Mouse (Mus musculus) erythroblast, embryonic 14.5 days (primary cell): ENCODE measurements around the gene Hspb8. TPM values are rescaled to one million over a fixed set of nuclear protein-coding genes. Genes with fewer than 3 reads are reported as not detected.

Experiments
- H3K27me3 ChIP-seq: 2 replicates; pipeline ENCODE4 v1.6.1; 2012; ENCODE audit warnings: inconsistent platforms; ENCODE audit not compliant: control insufficient read depth
- H3K36me3 ChIP-seq: 2 replicates; pipeline ENCODE4 v1.6.1; 2012; ENCODE audit warnings: mild to moderate bottlenecking, inconsistent platforms; ENCODE audit not compliant: control insufficient read depth
- H3K4me1 ChIP-seq: 2 replicates; pipeline ENCODE4 v1.6.1; 2012; ENCODE audit warnings: inconsistent platforms; ENCODE audit not compliant: control insufficient read depth
- H3K4me3 ChIP-seq: replicated peaks from 2 replicates; pipeline ENCODE3; 2012; ENCODE audit warnings: moderate library complexity, mild to moderate bottlenecking, inconsistent platforms
- H3K9me3 ChIP-seq: 2 replicates; pipeline ENCODE4 v1.6.1; 2012; ENCODE audit warnings: low read length, inconsistent platforms, mixed read lengths; ENCODE audit not compliant: control insufficient read depth
- GATA1 ChIP-seq: IDR thresholded peaks from 2 replicates; pipeline ENCODE4 v1.6.1; 2012; ENCODE audit warnings: low read length, inconsistent platforms, mixed read lengths
- TAL1 ChIP-seq: IDR thresholded peaks from 3 replicates; pipeline ENCODE4 v1.6.1; 2012; ENCODE audit warnings: low read length, inconsistent platforms, mixed read lengths
- polyA plus RNA-seq: library from polyadenylated mRNA; stranded (reverse); fragments of >175 nt; gene quantifications from 2 replicates; pipeline ENCODE4 v1.2.3, GENCODE M21; 2012

Gene Hspb8
- polyA plus RNA-seq = not detected in 2 replicates

GRCm38 (mm10) chr5:116422699-116423201, at the start of gene Hspb8:
Hspb8 (minus strand) TSS chr5:116422864.
- no peaks in the 10 kb centered on the region for H3K4me1 ChIP-seq
- peak within 1 kb of the TSS; percentile 28 for H3K4me3 ChIP-seq
- H3K36me3 ChIP-seq = no peaks in the 10 kb centered on the region
- H3K9me3 ChIP-seq = no peaks in the 10 kb centered on the region
- no peaks in the 10 kb centered on the region; the same call in 1 of the 2 replicates for H3K27me3 ChIP-seq
- TF ChIP-seq TAL1 (no peak), GATA1 (no peak)

- Histone ChIP-seq H3K4me1 (no peaks in the 10 kb centered on the region), H3K4me3 (no peak overlapping the region), H3K27me3 (no peaks in the 10 kb centered on the region), H3K36me3 (no peaks in the 10 kb centered on the region), H3K9me3 (peaks cover 19% of the 10 kb centered on the region)
- TF ChIP-seq GATA1 = no peak
- TF ChIP-seq TAL1 = no peak
Measured at GRCm38 (mm10) chr5:116461354-116462042, 38.8 kb upstream of the Hspb8 start.

- Histone ChIP-seq H3K4me1 (no peaks in the 10 kb centered on the region), H3K27me3 (no peaks in the 10 kb centered on the region), H3K9me3 (peaks cover 12% of the 10 kb centered on the region), H3K4me3 (no peak overlapping the region), H3K36me3 (no peaks in the 10 kb centered on the region)
- TF ChIP-seq GATA1 (no peak), TAL1 (no peak)
Measured at GRCm38 (mm10) chr5:116459970-116460369, 37.3 kb upstream of the Hspb8 start.

- no peak for TF ChIP-seq GATA1
- no peak for TF ChIP-seq TAL1
- H3K27me3 ChIP-seq = peaks cover 5% of the 10 kb centered on the region; the same call in 1 of the 2 replicates
- no peaks in the 10 kb centered on the region for H3K36me3 ChIP-seq
- H3K4me1 ChIP-seq = no peaks in the 10 kb centered on the region
- no peaks in the 10 kb centered on the region for H3K9me3 ChIP-seq
- no peak overlapping the region for H3K4me3 ChIP-seq
Measured at GRCm38 (mm10) chr5:116457791-116458190, 35.1 kb upstream of the Hspb8 start.

GRCm38 (mm10) chr5:116456796-116457515, 34.3 kb upstream of the Hspb8 start:
- Histone ChIP-seq H3K4me1 (no peaks in the 10 kb centered on the region), H3K9me3 (no peaks in the 10 kb centered on the region), H3K4me3 (no peak overlapping the region), H3K36me3 (no peaks in the 10 kb centered on the region), H3K27me3 (peaks cover 5% of the 10 kb centered on the region; the same call in 1 of the 2 replicates)
- TF ChIP-seq GATA1 (no peak), TAL1 (no peak)

GRCm38 (mm10) chr5:116453401-116453851, 30.8 kb upstream of the Hspb8 start:
- peaks cover 7% of the 10 kb centered on the region for H3K27me3 ChIP-seq
- H3K9me3 ChIP-seq = no peaks in the 10 kb centered on the region
- no peak overlapping the region for H3K4me3 ChIP-seq
- H3K4me1 ChIP-seq = no peaks in the 10 kb centered on the region
- TF ChIP-seq GATA1 (no peak), TAL1 (no peak)
- no peaks in the 10 kb centered on the region for H3K36me3 ChIP-seq

GRCm38 (mm10) chr5:116450901-116451300, 28.2 kb upstream of the Hspb8 start:
- Histone ChIP-seq H3K9me3 (no peaks in the 10 kb centered on the region), H3K4me3 (no peak overlapping the region), H3K36me3 (no peaks in the 10 kb centered on the region), H3K4me1 (no peaks in the 10 kb centered on the region), H3K27me3 (peaks cover 7% of the 10 kb centered on the region)
- no peak for TF ChIP-seq GATA1
- TF ChIP-seq TAL1 = no peak

- Histone ChIP-seq H3K27me3 (peaks cover 7% of the 10 kb centered on the region), H3K9me3 (no peaks in the 10 kb centered on the region), H3K4me1 (no peaks in the 10 kb centered on the region), H3K4me3 (no peak overlapping the region), H3K36me3 (no peaks in the 10 kb centered on the region)
- TF ChIP-seq GATA1 (no peak), TAL1 (no peak)
Measured at GRCm38 (mm10) chr5:116449522-116450225, 27.0 kb upstream of the Hspb8 start.
